ENCODE assay signal across 8 mouse cellular contexts in the genomic region with DNA sequence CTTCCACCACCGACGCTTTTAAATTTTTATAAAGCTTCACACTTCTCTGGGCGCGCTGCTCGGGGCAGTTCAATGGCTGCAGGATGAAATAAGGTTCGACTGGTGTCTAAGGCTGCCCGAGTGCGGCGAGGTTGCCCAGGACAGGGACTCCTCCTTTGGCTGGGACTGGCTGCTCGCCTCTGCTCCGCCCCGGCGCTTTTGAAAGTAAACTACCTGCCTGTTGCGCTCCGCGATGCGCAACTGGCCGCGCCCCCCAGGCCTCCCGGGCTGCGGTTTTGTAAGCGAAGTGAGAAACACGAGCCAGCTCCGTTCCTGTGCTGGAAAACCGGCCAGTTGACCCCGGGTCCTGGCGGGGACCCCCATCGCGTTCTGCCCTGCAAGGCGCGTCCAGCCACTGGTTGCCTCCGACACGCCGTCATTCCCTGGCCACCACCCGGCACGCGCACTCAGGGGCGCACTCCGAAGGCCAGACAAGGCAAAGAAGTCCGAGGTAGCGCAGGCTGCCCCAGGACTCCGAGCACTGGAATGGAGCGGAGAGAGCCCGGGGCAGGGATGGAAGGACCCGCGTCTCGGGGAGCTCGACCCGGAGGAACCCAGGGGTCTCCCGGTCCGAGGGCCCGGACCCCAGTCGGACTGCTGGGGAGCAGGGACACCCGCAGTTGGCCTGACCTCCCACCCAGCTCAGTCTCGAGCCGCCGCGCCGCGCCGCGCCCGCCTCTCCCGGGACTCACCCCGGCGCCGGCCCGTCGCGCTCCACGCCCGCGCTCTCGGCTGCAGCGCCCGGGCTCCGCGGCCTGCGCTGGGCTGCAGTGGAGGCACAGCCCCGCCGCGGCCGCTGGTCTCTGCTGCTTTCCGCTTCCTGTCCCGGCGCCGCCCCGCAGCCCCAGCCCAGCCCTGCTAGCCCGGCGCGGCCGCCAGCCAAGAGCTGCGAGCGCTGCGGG. TPM values are rescaled to one million over a fixed set of nuclear protein-coding genes. Genes with fewer than 3 reads are reported as not detected.
DNase-seq lines count a peak whose midpoint lies in the region; ATAC-seq lines count a peak whose summit lies in the region.

TSS of gene Vangl1 (minus strand) at position 913 of the 941 bp plus-strand sequence.

- H3K27ac ChIP-seq in forebrain, embryonic 10.5 days = peak within 1 kb of the TSS; percentile 88
- H3K27ac ChIP-seq in heart, embryonic 16.5 days (ENCODE audit: low read length) = peak within 1 kb of the TSS; percentile 82
- H3K27ac ChIP-seq in lung, embryonic 16.5 days (ENCODE audit: low read length) = peak within 1 kb of the TSS; percentile 90

- DNase-seq in ES-CJ7 (ENCODE audit: low read depth, low spot score) = peak; percentile 60
- peak; percentile 87 for DNase-seq in adrenal gland, postnatal 25 days
- peak; percentile 65 for DNase-seq in forebrain, embryonic 10.5 days (ENCODE audit: extremely low spot score, low spot score)
- DNase-seq in kidney, postnatal 14 days = peak; percentile 91
- DNase-seq in retina, embryonic 14.5 days (ENCODE audit: low spot score) = peak; percentile 73
- DNase-seq in natural killer cell, adult 2 months (ENCODE audit: low spot score in 2 of 2) = no peak

- H3K4me2 ChIP-seq in heart, embryonic 16.5 days (ENCODE audit: low read depth, low read length) = peak within 1 kb of the TSS; percentile 86
- H3K4me2 ChIP-seq in lung, embryonic 16.5 days (ENCODE audit: low read depth, low read length) = peak within 1 kb of the TSS; percentile 85

- peaks cover 59% of the 10 kb centered on the region for H3K4me1 ChIP-seq in forebrain, embryonic 10.5 days
- peaks cover 28% of the 10 kb centered on the region for H3K4me1 ChIP-seq in heart, embryonic 16.5 days (ENCODE audit: control insufficient read depth, insufficient read depth, low read length)
- H3K4me1 ChIP-seq in lung, embryonic 16.5 days (replicated peaks; ENCODE audit: control insufficient read depth, insufficient read depth, low read length) = peaks cover 21% of the 10 kb centered on the region

- H3K9ac ChIP-seq in heart, embryonic 16.5 days (ENCODE audit: low read length) = peak within 1 kb of the TSS; percentile 90
- H3K9ac ChIP-seq in lung, embryonic 16.5 days (ENCODE audit: low read length) = peak within 1 kb of the TSS; percentile 84

- peak; percentile 92 for ATAC-seq in heart, embryonic 16.5 days (replicated peaks; ENCODE audit: extremely low read depth, insufficient read depth, low FRiP score)
- peak; percentile 95 for ATAC-seq in lung, embryonic 16.5 days (ENCODE audit: low read depth)

- peaks cover 84% of the 10 kb centered on the region for H3K27me3 ChIP-seq in forebrain, embryonic 10.5 days (ENCODE audit: poor library complexity, severe bottlenecking)
- 0 out of 2 replicates have a peak, but pooled peaks cover 3% of the 10 kb centered on the region for H3K27me3 ChIP-seq in heart, embryonic 16.5 days (ENCODE audit: control insufficient read depth, insufficient read depth, low read length)
- peaks cover 11% of the 10 kb centered on the region for H3K27me3 ChIP-seq in lung, embryonic 16.5 days (ENCODE audit: control insufficient read depth, insufficient read depth, low read depth, low read length)

- H3K4me3 ChIP-seq in forebrain, embryonic 10.5 days = peak within 1 kb of the TSS; percentile 77
- peak within 1 kb of the TSS; percentile 84 for H3K4me3 ChIP-seq in heart, embryonic 16.5 days (ENCODE audit: low read length)
- peak within 1 kb of the TSS; percentile 70 for H3K4me3 ChIP-seq in lung, embryonic 16.5 days (ENCODE audit: low read length)

- H3K9me3 ChIP-seq in forebrain, embryonic 10.5 days = 0 out of 2 replicates have a peak, but pooled peaks cover 4% of the 10 kb centered on the region
- no peaks in the 10 kb centered on the region for H3K9me3 ChIP-seq in heart, embryonic 16.5 days (replicated peaks; ENCODE audit: control insufficient read depth, low read length)
- H3K9me3 ChIP-seq in lung, embryonic 16.5 days (ENCODE audit: control insufficient read depth, low read length) = no peaks in the 10 kb centered on the region

- under 1% methylated on average over 73 of the region's 95 CpGs for WGBS in forebrain, embryonic 10.5 days
- under 1% methylated on average over 83 of the region's 95 CpGs for WGBS in heart, embryonic 16.5 days
- WGBS in lung, embryonic 16.5 days = under 1% methylated on average over 72 of the region's 95 CpGs

- no peaks in the 10 kb centered on the region for H3K36me3 ChIP-seq in forebrain, embryonic 10.5 days (replicated peaks)
- no peaks in the 10 kb centered on the region for H3K36me3 ChIP-seq in heart, embryonic 16.5 days (ENCODE audit: control insufficient read depth, insufficient read depth)
- H3K36me3 ChIP-seq in lung, embryonic 16.5 days (ENCODE audit: control insufficient read depth, insufficient read depth, low read length) = no peaks in the 10 kb centered on the region

RNA-seq across cellular contexts. Expression of gene Vangl1, which starts in this region (rescaled TPM):
- total RNA-seq in adrenal gland, postnatal 25 days (2021) = 29.7 and 38.9 TPM in 2 replicates
- polyA plus RNA-seq in forebrain, embryonic 10.5 days (2016; fragmentation: Nextera tagmentation; extraction: Ambion mirVana) = 9.5 and 11.0 TPM in 2 replicates
- polyA plus RNA-seq in heart, embryonic 16.5 days (2015; fragmentation: Nextera tagmentation; extraction: Ambion mirVana) = 22.9 and 25.3 TPM in 2 replicates
- 27.3 and 28.4 TPM in 2 replicates for polyA plus RNA-seq in lung, embryonic 16.5 days (2015; fragmentation: Nextera tagmentation; extraction: Ambion mirVana)

Comparison
In these comparisons a context has a peak if more than half of its experiments do, and no peak if none do; other contexts are left out.
1. DNase-seq: peak in ES-CJ7 (single experiment), adrenal gland, postnatal 25 days (single experiment), forebrain, embryonic 10.5 days (single experiment), kidney, postnatal 14 days (single experiment) and retina, embryonic 14.5 days (single experiment); none in natural killer cell, adult 2 months (0 of 2).
2. Peak in every context shown above with its lines, with median percentiles within 50 percentile points of each other: H3K27ac ChIP-seq and H3K4me3 ChIP-seq.